Mouse (Mus musculus) MEL (cell line): ENCODE results near the gene Notch2. TPM values are rescaled to one million over a fixed set of nuclear protein-coding genes. Genes with fewer than 3 reads are reported as not detected.

Source experiments
- DNase-seq: peaks from one replicate; pipeline ENCODE4 v3.0.0; 2011; ENCODE audit warnings: low read depth, low spot score
- H3K27ac ChIP-seq: 2 replicates; pipeline ENCODE4 v1.5.1; 2012; ENCODE audit warnings: low read depth, mild to moderate bottlenecking, control low read depth, low read length, moderate library complexity; ENCODE audit not compliant: control insufficient read depth
- H3K27me3 ChIP-seq, 2 experiments: fragments of 150-350 bp in 1 of 2; sonication (generic) in 1 of 2; 2 replicates each; pipeline ENCODE4 v1.6.1; 2012; ENCODE audit warnings: low read length in 2 of 2, mild to moderate bottlenecking in 2 of 2, improper control_type of control experiment in 1 of 2, moderate library complexity in 1 of 2; ENCODE audit not compliant: insufficient read depth in 2 of 2, control insufficient read depth in 1 of 2
- H3K36me3 ChIP-seq, 2 experiments: 2 replicates each; pipeline ENCODE4 v1.6.1; 2012 to 2014; ENCODE audit warnings: low read length in 2 of 2, improper control_type of control experiment in 1 of 2, inconsistent platforms in 1 of 2, mild to moderate bottlenecking in 1 of 2; ENCODE audit not compliant: insufficient read depth in 2 of 2, control insufficient read depth in 1 of 2
- H3K4me1 ChIP-seq, 2 experiments: fragments of 150-350 bp in 1 of 2; sonication (generic) in 1 of 2; 2 replicates each; pipeline ENCODE4 v1.6.1; 2012; ENCODE audit warnings: low read length in 2 of 2, improper control_type of control experiment in 1 of 2, mild to moderate bottlenecking in 1 of 2; ENCODE audit not compliant: insufficient read depth in 2 of 2, control insufficient read depth in 1 of 2
- H3K4me3 ChIP-seq, 2 experiments: fragments of 150-350 bp in 1 of 2; sonication (generic) in 1 of 2; 2 replicates each; pipeline ENCODE4 v1.5.1; 2012; ENCODE audit warnings: low read depth in 2 of 2, low read length in 2 of 2, mild to moderate bottlenecking in 2 of 2, moderate library complexity in 2 of 2, control low read depth in 1 of 2, improper control_type of control experiment in 1 of 2; ENCODE audit not compliant: control insufficient read depth in 1 of 2, insufficient read depth in 1 of 2
- H3K79me2 ChIP-seq: 2 replicates; pipeline ENCODE4 v1.6.1; 2012; ENCODE audit warnings: mild to moderate bottlenecking, low read length, moderate library complexity; ENCODE audit not compliant: control insufficient read depth, poor library complexity, insufficient read depth
- H3K9ac ChIP-seq: 2 replicates; pipeline ENCODE4 v1.6.1; 2012; ENCODE audit warnings: low read depth, mild to moderate bottlenecking, control low read depth, low read length, moderate library complexity; ENCODE audit not compliant: control insufficient read depth, poor library complexity, severe bottlenecking
- H3K9me3 ChIP-seq: fragments of 150-350 bp; sonication (generic); replicated peaks from 2 replicates; pipeline ENCODE4 v1.6.1; 2012; ENCODE audit warnings: mild to moderate bottlenecking, low read length, improper control_type of control experiment, moderate library complexity; ENCODE audit not compliant: insufficient read depth
- CHD2 ChIP-seq: IDR thresholded peaks from 2 replicates; pipeline ENCODE4 v1.6.1; 2011; ENCODE audit warnings: low read length, improper control_type of control experiment
- CTCF ChIP-seq, 3 experiments: IDR thresholded peaks in 2 of 3; conservative IDR thresholded peaks in 1 of 3; 2 replicates each; pipeline ENCODE4 v1.5.1; 2011 to 2012; ENCODE audit warnings: low read length in 3 of 3, low read depth in 2 of 3, mild to moderate bottlenecking in 2 of 3, improper control_type of control experiment in 1 of 3, inconsistent platforms in 1 of 3, mixed read lengths in 1 of 3, moderate library complexity in 1 of 3; ENCODE audit not compliant: control insufficient read depth in 1 of 3, insufficient read depth in 1 of 3, poor library complexity in 1 of 3, severe bottlenecking in 1 of 3
- E2F4 ChIP-seq: IDR thresholded peaks from 2 replicates; pipeline ENCODE4 v1.6.1; 2011; ENCODE audit warnings: low read depth, low read length, improper control_type of control experiment, borderline replicate concordance
- ETS1 ChIP-seq: IDR thresholded peaks from 2 replicates; pipeline ENCODE4 v1.6.1; 2012; ENCODE audit warnings: low read depth, mild to moderate bottlenecking, inconsistent platforms, low read length, improper control_type of control experiment, moderate library complexity
- GATA1 ChIP-seq: IDR thresholded peaks from 2 replicates; pipeline ENCODE4 v1.6.1; 2011; ENCODE audit warnings: low read depth, low read length, improper control_type of control experiment
- JUND ChIP-seq: IDR thresholded peaks from 2 replicates; pipeline ENCODE4 v1.6.1; 2011; ENCODE audit warnings: low read depth, mild to moderate bottlenecking, improper control_type of control experiment, low read length
- MAFK ChIP-seq: IDR thresholded peaks from 2 replicates; pipeline ENCODE4 v1.6.1; 2011; ENCODE audit warnings: low read depth, mild to moderate bottlenecking, low read length, improper control_type of control experiment, borderline replicate concordance
- MAZ ChIP-seq: IDR thresholded peaks from 2 replicates; pipeline ENCODE4 v1.6.1; 2012; ENCODE audit warnings: low read depth, mild to moderate bottlenecking, inconsistent platforms, low read length, improper control_type of control experiment
- MEF2A ChIP-seq: IDR thresholded peaks from 2 replicates; pipeline ENCODE4 v1.6.1; 2014; ENCODE audit warnings: low read depth, mild to moderate bottlenecking, inconsistent platforms, low read length, improper control_type of control experiment; ENCODE audit not compliant: poor library complexity, insufficient replicate concordance, severe bottlenecking; ENCODE audit errors: extremely low read depth
- MYB ChIP-seq: IDR thresholded peaks from 2 replicates; pipeline ENCODE4 v1.6.1; 2011; ENCODE audit warnings: mild to moderate bottlenecking, low read depth, low read length, improper control_type of control experiment
- MYC ChIP-seq: IDR thresholded peaks from 2 replicates; pipeline ENCODE4 v1.6.1; 2011; ENCODE audit warnings: low read depth, mild to moderate bottlenecking, low read length, improper control_type of control experiment, moderate library complexity
- NRF1 ChIP-seq: IDR thresholded peaks from 2 replicates; pipeline ENCODE4 v1.6.1; 2014; ENCODE audit warnings: low read depth, mild to moderate bottlenecking, inconsistent platforms, low read length, improper control_type of control experiment, moderate library complexity; ENCODE audit not compliant: poor library complexity, insufficient read depth, severe bottlenecking
- POLR2A ChIP-seq, 2 experiments: IDR thresholded peaks; 2 replicates each; pipeline ENCODE4 v1.6.1; 2011 to 2012; ENCODE audit warnings: low read length in 2 of 2, mild to moderate bottlenecking in 2 of 2, control low read depth in 1 of 2, improper control_type of control experiment in 1 of 2, low read depth in 1 of 2, moderate library complexity in 1 of 2; ENCODE audit not compliant: control insufficient read depth in 1 of 2, insufficient read depth in 1 of 2, poor library complexity in 1 of 2
- RCOR1 ChIP-seq: IDR thresholded peaks from 2 replicates; pipeline ENCODE4 v1.6.1; 2012; ENCODE audit warnings: low read depth, mild to moderate bottlenecking, inconsistent platforms, low read length, improper control_type of control experiment
- SIN3A ChIP-seq: IDR thresholded peaks from 2 replicates; pipeline ENCODE4 v1.6.1; 2012; ENCODE audit warnings: low read length, improper control_type of control experiment, inconsistent platforms
- SMC3 ChIP-seq: IDR thresholded peaks from 2 replicates; pipeline ENCODE4 v1.6.1; 2011; ENCODE audit warnings: low read depth, low read length, improper control_type of control experiment
- TBP ChIP-seq: IDR thresholded peaks from 2 replicates; pipeline ENCODE4 v1.8.0; 2011; ENCODE audit warnings: low read depth, low read length, improper control_type of control experiment
- TCF12 ChIP-seq: IDR thresholded peaks from 2 replicates; pipeline ENCODE4 v1.6.1; 2014; ENCODE audit warnings: low read depth, mild to moderate bottlenecking, inconsistent platforms, low read length, improper control_type of control experiment, moderate library complexity
- UBTF ChIP-seq: IDR thresholded peaks from 2 replicates; pipeline ENCODE4 v1.6.1; 2012; ENCODE audit warnings: low read depth, mild to moderate bottlenecking, inconsistent platforms, low read length, improper control_type of control experiment, moderate library complexity, borderline replicate concordance; ENCODE audit not compliant: insufficient read depth
- polyA plus RNA-seq, 2 experiments: library from polyadenylated mRNA; stranded (reverse) in 1 of 2; unstranded in 1 of 2; fragments of >175 nt in 1 of 2; fragments of >200 nt in 1 of 2; gene quantifications; 2 replicates each; pipeline versions ENCODE4 v1.2.1 to v1.2.4; 2012; ENCODE audit warnings: low replicate concordance in 2 of 2, low read depth in 1 of 2; ENCODE audit not compliant: insufficient read length in 2 of 2, insufficient read depth in 1 of 2, missing spikeins in 1 of 2
- total RNA-seq: library from RNA; depleted of rRNA; stranded (reverse); fragments of 300-350 nt; gene quantifications from 2 replicates; pipeline ENCODE4 v1.2.3, GENCODE M21; 2012

Notch2 gene
- total and polyA plus RNA-seq, 3 experiments, result 16.2 to 36.6 (median 16.6) TPM

DNA sequence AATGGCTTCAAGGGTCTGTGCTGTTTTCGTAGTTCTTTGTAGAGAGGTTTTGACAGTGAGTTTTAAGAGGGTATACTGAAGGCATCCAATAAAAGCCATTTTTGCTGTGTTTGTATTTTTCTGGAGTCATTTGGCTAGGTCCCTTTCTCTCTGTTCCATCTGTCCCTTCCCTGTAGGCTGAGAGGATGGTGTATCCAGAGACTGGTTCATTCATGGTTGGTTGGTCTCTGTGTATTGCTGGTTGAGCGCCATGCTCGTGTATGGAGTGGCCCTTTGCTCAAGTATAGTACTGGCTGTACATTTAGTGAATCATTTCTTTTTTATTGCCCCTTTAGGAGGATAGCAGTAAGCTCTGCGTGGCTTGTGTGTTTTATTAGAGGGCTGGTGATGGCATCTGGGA lies 30.3 kb downstream of the Notch2 start:
- TF ChIP-seq TBP (no peak), RCOR1 (no peak), POLR2A (IDR thresholded peaks at IDR 0.05; ENCODE audit: control insufficient read depth in 1 of 2, insufficient read depth in 1 of 2, low read depth in 1 of 2, low read length in 2 of 2, poor library complexity in 1 of 2) (no peak), SIN3A (no peak), GATA1 (no peak), MAZ (no peak), CHD2 (no peak), E2F4 (no peak), MYC (no peak), MYB (no peak), ETS1 (no peak), MEF2A (no peak), TCF12 (no peak), SMC3 (no peak), UBTF (no peak), CTCF (IDR thresholded peaks at IDR 0.05 in 2 of 3, conservative IDR thresholded peaks at IDR 0.05 in 1 of 3; ENCODE audit: control insufficient read depth in 1 of 3, insufficient read depth in 1 of 3, low read depth in 2 of 3, low read length in 3 of 3, poor library complexity in 1 of 3, severe bottlenecking in 1 of 3) (no peak)
- Histone ChIP-seq H3K4me1 (peaks cover 7 to 15% of the 10 kb centered on the region in 2 experiments), H3K27me3 (no peaks in the 10 kb centered on the region), H3K9ac (no peak overlapping the region), H3K27ac (no peak overlapping the region), H3K9me3 (no peaks in the 10 kb centered on the region), H3K36me3 (peaks cover 0 to 11% of the 10 kb centered on the region in 2 experiments; a peak in 2 of 4 replicates), H3K79me2 (peaks cover 32% of the 10 kb centered on the region), H3K4me3 (no peak overlapping the region)
- no peak for DNase-seq

DNA sequence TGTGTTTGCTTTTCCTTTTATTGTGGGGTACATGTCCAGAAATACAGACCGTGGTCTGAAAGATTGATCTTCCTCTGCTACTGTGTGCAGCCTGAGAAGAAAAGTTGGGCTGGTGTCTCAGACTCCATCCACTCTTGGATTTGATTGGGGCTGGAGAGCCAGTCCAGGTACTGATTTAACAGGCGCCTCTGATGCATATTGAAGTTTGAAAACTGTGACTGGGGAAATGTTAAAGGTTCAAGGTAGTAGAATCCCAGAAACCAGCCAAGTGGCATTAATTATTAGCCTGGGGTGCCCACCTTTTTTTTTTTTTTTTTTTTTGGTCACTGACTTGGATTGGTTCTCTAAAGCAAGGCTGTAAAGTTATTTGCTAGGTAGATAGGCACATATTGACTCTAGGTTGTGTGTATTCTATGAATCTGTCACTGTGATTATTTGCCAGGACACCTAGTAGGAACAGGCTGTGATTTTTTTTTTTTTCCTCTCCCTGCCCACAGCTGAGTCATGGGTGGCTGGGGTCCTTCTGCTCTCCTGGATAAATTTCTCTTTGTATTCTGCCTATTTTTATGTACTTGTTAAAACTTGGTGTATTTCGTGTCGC lies 31.5 kb downstream of the Notch2 start:
- TF ChIP-seq MAFK (no peak), RCOR1 (no peak), NRF1 (no peak), JUND (no peak), SMC3 (no peak)
- Histone ChIP-seq H3K4me1 (peaks cover 7 to 15% of the 10 kb centered on the region in 2 experiments), H3K4me3 (no peak overlapping the region), H3K27ac (no peak overlapping the region), H3K36me3 (peaks cover 0 to 11% of the 10 kb centered on the region in 2 experiments; a peak in 2 of 4 replicates), H3K9ac (no peak overlapping the region), H3K27me3 (no peaks in the 10 kb centered on the region), H3K9me3 (no peaks in the 10 kb centered on the region), H3K79me2 (peaks cover 31% of the 10 kb centered on the region)
- DNase-seq, result no peak
